Mouse (Mus musculus): ENCODE data around the gene Htra3.
A peak's percentile ranks its signal among the peaks of the same experiment; 100 is the strongest.

Gene Htra3

DNA sequence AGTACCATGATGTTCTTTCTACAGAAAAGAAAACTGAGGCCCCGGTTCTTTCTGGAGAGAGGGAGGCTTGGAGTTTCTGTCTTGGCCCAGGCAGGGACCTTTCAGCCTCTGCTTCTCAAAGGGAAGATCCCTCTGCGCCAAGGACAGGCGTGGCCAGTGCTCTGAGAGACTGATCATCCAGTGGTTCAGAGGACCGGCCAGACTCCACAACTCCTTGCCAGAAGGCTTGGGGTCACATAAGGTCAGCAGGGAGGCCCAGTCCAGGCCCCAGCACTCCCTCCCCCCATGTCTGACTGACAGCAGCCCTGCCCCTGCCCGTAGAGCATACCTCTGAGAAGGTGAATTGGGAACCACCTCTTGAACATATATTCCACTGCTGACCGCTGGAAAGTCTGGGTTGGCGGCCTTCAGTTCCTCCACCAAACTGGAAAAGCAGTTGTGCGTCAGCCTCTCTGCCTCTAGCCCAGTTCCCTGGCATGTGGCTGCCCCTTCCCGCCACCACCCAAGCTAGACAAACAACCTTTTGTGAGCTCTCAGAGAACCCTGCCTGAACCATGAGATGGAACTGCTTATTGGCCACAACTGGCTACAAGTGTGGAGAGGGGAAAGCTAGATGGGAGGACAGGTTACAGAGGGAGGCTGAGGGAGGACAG, 25.7 kb downstream of the Htra3 start:
- peak; percentile 40 to 74 for DNase-seq (ENCODE audit: low spot score in 2 of 2)

DNA sequence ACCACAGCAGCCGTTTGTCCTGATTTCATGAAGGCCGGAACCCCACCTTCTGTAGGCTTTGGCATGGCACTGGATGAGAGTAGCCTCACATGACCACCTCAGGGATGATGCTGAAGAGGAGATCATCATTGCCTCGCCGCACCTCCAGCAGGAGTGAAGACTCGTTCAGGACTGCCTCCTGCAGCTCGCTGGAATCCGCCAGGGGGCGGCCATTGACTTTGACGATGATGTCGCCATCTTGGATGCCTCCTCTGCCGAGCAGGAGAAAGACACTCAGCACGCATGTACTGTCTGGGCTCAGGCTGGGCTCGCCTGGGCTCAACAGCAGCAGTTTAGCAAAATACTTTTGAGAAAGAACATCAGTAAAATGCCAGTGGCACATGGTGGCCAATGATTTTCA, 26.7 kb downstream of the Htra3 start:
- no peak for DNase-seq (ENCODE audit: low spot score in 2 of 2)

DNA sequence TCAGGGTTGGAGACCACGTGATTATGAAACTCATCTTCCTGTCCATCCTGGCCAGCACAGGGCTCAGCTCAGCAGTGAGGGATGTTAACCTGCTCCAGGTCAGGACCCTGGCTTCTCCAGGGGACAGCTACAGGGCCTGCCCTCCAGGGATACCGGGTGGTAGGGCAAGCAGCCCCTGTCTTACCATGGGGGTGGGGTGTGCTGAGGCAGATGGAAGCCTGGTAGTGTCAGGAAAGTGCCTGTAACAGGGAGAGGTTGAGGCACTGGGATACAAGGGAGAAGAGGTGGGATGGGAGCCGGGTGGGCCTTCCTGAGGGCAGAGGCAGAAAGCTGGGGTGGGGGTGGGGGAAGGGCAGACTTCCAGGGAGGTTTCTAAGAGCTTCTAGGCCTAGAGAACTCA, 27.3 kb downstream of the Htra3 start:
- DNase-seq (ENCODE audit: low spot score in 2 of 2) = no peak

DNA sequence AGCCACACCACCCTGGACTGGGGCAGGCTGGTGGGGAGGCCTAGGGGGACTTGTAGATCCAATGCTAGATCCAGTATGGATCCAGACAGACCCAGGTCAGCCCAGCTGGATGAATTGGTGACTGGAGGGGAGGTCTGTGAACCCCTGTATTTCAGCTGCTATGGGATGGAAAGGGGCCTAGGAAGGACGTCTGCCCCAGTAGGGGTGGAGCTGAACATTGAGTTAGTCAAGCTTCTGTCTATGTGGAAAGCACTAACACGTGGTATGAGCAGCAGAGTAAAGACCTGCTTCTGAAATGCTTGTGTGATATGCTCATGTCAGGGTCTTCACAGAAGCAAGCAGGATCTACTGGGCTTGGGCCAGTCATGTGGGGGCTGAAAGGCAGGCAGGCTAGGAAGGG, 31.4 kb downstream of the Htra3 start:
- DNase-seq (ENCODE audit: low spot score in 2 of 2) = no peak

DNA sequence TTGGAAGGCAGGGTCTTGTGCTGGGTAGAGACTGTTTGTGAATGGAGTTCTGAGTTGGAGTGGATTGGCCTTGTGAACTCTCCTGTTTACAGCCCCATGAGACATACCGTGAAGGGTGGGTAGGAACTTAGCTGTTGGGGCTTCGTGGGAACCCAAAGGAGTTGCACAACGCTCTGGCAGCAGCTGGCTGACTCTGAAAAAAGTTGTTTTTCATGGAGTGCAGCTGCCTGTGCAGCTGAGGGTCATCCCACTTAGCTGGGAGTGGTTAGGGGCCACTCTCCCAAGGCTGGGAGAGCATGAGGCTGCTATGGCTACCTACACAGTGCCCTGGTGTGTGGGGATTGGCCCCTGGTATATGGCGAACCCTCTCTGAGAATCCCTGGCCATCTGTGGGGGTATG, 32.0 kb downstream of the Htra3 start:
- DNase-seq (ENCODE audit: low spot score in 2 of 2) = peak in 1 of 2 experiments; percentile 79

DNA sequence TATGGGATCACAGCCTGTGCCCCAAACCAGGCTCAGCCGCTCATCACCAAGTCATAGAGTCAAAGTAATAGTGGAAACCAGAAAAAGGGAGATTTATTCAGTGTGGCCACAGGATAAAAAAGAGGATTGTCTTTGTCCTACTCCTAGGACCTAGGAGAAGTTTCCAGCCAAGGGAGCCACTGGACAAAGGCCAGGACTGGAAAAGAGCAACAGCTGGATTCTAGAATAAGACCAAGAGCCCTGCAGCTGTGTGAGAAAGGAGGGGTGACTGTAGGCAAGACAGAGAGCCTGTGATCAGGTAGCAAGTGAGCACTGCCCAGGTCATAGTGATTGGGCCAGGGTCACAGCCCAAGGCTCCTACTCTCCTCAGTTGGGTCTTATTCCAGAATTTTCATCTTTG, 32.7 kb downstream of the Htra3 start:
- peak in 1 of 2 experiments; percentile 60 for DNase-seq (ENCODE audit: low spot score in 2 of 2)

DNA sequence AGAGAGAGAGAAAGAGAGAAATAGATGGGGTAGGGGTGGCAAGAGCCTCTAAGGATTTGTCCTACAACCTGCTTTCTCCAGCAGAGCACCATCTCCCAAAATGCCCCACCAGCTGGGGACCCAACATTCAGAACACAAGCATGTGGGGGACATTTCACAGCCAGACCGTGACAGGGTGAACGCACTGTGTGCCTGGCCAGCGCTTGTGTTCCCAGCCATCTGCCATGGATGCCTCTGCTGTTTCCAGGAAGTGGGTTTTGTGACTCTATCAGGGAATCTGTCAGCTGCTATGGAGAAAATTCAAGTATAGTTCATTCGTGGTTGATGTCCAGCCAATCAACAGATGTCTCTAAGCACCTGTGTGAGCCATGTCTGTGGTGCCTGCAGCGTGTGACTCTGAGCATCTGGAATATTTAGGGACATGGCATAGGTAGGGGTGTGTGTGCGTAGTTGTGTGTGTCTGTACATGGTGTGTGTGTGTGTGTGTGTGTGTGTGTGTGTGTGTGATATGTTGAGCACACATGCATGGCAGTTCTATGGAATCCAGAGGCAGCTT, 33.6 kb downstream of the Htra3 start:
- no peak for DNase-seq (ENCODE audit: low spot score in 2 of 2)

DNA sequence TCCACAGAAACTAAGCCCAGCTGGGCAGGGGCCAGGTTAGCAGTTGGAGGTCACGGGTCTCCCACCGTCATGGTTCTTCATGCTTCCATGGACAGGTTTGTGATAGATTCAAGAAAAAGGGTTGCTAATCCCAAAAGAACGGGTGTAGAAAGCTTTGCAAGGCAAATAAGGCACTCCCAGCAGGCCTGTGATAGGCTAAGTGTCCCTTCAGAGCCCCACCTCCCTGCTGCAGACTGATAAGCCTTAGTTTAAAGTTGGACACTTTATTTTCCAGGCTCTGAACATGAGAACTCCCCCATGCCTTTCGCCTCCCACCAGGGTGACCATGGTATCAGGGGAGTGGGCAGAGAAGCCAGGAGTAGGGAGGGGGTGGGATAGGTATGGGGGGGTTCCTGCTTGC, 35.5 kb downstream of the Htra3 start:
- no peak for DNase-seq (ENCODE audit: low spot score in 2 of 2)

DNA sequence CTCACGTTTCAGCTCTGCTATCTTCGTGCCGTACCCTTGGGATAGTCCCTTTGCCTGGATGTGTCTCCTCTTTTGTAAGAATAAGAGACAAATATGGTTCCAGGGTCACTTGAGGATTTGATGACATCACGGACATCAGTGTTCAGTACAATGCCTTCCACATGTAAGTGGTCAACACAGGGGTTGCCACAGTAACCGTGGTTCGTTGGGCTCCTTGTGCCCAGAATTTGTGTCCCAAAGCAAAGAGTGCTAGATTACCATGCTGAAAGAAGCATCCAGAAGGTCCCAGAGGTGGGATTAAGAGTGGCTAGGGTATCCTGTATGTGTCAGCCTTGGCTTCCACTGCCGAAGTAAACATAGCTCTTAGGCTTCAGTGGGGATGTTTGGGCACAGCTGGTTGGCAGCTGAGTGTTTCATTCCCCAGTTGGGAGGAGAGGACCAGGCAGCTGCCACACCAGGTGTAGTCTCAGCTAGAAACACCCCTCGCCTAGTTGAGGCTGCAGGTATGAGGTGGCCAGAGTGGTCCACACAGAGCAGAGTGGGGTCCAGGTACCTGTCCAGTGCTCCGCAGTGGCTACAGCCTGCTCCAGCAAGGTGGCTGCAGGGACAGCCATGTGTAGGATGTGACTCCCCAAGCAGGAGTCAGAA, 36.1 kb downstream of the Htra3 start:
- no peak for DNase-seq (ENCODE audit: low spot score in 2 of 2)

DNA sequence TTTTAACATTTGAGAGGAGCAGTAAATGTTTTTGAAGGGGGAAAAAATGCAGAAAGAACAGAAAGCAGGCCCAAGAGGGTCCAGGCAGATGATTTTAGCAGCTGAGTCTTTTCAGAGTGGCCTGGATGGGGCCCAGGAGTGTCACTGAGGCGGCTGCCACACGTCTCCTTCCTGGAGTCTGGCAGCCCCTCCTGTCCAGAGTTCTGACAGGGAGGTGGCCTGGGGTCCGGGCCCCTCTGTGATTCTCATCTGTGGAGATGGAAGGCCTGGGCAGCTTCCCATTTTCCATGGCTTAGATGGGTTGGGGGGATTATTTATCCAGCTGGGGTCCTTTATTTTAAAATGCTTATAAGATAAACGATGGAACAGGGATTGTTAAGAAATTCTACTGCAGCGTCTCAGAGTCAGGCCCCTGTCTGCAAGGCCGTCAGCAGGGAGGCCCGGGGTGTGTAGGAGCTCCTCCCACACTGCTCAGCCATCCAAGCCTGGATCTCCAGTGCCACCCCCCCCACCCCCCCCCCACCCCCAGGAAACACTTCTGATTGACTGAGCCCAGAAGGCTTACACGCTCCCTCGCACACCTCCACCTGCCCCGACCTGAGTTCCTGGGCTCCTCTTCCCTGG, 37.5 kb downstream of the Htra3 start:
- DNase-seq (ENCODE audit: low spot score in 2 of 2) = peak in 1 of 2 experiments; percentile 44

DNA sequence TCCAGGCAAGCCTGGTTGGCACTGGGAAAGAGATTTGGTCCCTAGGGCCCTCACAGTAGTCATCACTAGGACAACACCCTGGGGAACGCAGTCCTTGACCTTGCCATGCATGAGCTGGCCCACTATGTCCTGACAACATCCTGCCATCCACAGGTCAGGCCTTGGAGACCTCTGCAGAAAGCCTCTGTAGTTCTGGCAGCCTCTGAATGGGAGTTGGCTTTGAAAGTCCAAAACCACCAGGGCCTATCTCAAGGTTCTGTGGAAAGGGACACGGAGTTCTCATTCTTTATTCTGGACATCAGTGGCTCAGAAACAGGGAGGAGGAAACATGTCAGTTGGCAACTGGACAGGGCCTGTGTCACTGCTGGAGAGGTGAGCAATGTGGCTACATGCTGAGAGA, 43.6 kb downstream of the Htra3 start:
- peak in 1 of 2 experiments; percentile 52 for DNase-seq (ENCODE audit: low spot score in 2 of 2)

DNA sequence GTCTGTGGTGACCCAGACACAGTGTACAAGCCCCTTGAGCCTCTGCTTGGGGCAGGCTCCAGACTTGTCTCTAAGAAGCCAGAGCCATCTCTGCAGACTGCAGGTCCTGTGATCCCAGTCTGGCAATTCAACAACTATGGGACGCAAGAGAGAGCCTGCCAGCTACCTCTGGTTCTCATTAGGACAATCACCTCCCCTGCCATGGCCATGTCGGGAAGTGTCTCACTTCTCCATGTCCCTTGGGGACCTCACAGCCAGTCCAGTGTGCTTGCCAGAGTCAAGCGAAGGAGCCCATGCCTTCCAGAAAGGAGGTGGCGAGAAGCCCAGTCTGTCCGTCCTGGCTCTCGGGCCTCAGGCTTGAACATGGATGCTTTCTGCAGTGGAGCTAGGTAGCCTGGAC, 46.7 kb downstream of the Htra3 start:
- DNase-seq (ENCODE audit: low spot score in 2 of 2) = no peak

DNA sequence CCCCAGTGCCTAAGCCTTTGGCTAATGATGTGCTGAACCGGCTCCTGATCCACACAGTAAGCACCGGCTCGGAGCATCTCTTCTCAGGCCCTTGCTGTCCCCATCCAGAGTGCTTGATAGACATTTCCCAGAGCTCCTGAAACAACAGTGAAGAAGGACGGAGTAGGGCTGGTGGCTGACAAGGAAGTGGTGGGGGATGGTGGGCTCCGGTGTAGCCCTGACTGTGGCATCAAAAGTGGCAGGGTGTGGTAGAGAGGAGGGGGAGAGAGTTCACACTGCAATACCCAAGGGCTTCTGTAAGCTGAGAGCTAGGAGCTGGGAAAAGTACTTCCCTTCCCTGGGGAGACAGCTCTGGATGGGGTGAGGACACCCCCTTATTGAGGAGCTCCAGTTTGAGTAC, 47.8 kb downstream of the Htra3 start:
- no peak for DNase-seq (ENCODE audit: low spot score in 2 of 2)

DNA sequence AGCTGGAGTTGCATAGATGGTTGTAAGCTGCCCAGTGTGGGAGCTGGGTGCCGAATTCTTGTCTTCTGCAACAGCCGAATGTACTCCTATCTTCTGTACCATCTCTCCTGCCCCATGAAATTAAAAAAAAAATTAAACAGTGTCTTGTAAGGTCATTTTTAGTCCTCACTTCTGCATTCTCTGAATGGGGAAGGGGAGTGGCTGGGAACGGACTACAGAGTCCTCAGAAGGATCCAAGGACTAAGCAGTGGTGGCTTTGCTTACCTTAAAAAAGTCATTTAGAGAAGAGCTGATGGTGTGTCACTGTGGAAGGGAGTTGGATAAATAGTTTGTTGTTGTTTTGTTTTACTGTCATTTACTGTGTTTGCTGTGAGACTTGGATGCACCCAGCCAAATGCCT, 48.4 kb downstream of the Htra3 start:
- no peak for DNase-seq (ENCODE audit: low spot score in 2 of 2)

DNA sequence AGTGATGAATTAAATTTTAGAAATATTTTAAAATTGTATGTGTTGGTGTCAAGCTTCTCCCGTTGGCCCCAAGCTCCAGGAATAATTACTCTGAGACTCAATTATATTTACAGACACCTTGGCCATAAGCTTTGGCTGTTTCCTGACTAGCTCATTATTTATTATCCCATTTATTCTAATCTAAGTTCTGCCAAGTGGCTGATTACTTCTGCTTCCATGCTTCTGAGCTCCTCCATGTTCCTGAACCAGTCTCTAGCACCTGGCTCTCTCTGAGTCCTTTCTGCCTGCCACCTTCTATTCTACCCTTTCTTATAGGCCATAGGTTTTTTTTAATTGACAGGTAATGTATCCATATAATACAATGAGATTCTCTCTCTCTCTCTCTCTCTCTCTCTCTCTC, 48.9 kb downstream of the Htra3 start:
- DNase-seq (ENCODE audit: low spot score in 2 of 2) = no peak

DNA sequence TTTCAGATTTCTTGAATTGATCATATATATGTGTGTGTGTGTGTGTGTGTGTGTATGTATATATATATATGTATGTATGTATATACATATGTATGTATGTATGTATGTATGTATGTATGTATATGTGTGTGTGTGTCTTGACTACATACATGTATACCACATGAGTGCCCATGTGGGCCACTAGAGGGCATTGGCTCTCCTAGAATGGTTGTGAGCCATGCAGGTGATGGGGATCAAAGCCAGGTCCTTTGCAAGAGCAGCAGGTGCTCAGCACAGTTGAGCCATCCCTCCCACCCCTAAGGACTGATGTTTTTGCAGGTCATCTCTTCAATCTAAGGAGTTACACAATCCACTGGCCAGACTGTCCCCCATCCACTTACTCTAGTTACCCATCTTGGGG, 50.2 kb downstream of the Htra3 start:
- no peak for DNase-seq (ENCODE audit: low spot score in 2 of 2)

DNA sequence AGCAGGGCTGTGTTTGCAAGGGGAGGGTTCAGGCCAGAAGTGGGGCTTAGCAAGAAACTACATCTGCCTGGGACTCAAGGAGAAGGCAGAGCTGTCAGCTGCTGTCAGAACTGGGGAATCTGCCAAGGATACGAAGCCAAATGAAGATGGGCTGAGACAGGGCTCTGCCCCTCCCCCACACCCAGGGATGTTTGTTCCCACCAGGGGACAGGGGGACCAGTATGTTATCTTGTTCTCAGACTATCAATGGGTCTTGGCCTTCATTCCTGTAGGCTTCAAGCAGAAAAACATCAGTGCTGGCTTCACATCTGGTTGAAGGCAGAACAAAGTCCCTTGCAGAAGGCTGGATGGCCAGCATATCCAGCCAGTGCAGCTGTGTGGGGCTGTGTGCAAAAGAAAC, 50.9 kb downstream of the Htra3 start:
- peak in 1 of 2 experiments; percentile 60 for DNase-seq (ENCODE audit: low spot score in 2 of 2)

DNA sequence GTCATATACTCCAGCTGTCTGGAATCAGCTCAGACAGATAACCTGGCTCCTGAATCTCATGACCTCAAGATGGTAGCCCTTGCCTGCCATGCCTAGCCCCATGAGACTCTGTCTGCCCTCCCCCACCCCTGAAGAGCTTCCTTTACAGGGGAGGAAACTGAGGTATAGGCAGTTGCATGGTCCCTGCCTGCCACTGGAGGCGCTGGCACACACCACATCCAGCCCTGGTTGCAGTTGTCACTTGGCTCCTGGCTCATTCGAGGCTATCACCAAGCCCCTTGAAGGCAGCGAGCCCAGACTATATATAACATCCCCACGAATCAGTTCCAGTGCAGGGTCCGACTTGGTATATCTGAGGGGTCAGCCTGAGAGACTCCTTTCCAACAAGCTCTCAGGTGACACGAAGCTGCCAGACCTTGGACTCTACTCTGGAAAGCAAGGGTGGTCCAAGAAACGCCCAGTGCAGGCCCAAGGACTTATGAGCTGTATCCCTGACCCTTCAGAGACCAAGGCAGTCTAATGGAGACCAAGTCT, 52.2 kb downstream of the Htra3 start:
- no peak for DNase-seq (ENCODE audit: low spot score in 2 of 2)

DNA sequence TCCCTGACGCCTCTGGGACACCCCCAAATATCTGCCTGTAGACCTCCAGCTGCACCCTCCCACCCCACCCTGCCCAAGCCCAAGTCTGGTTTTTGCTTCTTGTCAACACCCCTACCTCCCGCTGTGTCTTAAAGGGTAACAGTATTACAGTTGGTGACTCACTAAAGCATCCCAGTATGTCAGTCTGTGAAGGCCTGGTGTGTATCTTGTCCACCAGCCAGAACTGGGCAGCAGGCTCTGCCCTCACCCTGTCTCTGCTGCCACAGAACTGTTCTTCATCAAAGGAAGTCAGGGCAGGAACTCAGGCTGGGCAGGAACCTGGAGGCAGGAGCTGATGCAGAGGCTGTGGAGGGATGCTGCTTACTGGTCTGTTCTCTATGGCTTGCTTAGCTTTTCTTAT, 53.2 kb downstream of the Htra3 start:
- no peak for DNase-seq (ENCODE audit: low spot score in 2 of 2)

DNA sequence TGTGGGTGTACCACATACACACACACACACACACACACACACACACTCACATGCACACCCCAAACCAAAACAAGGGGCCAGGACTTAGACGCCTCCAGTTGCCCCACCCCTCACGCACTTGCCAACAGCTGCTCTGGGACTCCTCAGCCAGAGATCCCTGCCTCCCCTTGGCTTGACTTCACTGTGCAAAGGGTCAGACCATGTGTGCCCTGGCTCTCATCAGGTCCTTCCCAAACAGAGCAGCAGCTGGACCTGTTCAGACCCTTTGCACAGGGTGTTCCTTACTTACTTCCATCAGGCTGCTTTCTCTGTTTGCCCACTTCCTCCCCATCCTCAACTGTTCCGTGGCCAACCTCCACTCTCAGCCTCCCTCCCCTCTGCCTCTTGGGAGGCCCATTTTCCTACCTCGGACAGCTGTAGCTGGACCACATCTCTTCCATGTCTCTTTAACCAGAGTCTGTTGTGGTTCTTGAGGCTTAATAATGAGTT, 54.8 kb downstream of the Htra3 start:
- DNase-seq (ENCODE audit: low spot score in 2 of 2) = peak; percentile 59 to 87

DNA sequence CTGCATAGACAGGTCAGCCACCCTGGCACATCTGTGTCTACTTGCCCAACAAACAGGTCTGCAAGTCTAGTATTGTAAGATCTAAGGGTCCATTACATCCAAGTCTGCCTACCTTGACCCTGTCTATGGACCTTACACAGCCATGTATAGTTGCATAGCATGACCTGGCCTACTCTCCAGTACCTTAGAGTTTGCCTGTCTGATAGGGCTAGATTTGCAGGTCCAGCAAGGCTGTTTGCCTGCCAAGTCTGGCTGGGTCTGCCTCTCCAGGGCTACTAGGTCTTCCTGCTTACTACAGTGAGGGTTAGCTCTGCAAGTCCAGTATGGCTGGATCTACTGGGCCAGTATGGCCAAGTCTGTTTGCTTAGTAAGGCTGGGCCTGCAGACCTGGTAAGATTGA, 55.8 kb downstream of the Htra3 start:
- DNase-seq (ENCODE audit: low spot score in 2 of 2) = no peak

DNA sequence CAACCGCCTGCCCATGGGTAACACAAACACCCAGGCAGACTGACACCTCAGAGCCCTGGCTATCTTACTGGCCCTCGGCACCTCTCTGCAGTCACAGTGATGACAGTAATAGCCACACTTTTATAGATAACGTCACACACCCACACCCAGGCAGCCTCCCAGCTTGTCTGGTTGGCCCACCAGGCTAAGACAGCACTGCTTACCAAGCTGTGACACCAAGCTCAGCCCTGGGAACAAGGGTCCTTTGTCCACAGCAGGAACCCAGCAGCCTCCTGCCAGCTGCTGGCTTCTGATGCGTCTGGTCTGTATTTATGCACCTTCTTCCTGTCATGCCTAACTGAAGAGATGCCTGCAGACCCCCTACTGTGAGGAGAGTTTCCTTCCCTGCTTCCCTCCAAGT, 58.5 kb downstream of the Htra3 start:
- DNase-seq (ENCODE audit: low spot score in 2 of 2) = no peak

DNA sequence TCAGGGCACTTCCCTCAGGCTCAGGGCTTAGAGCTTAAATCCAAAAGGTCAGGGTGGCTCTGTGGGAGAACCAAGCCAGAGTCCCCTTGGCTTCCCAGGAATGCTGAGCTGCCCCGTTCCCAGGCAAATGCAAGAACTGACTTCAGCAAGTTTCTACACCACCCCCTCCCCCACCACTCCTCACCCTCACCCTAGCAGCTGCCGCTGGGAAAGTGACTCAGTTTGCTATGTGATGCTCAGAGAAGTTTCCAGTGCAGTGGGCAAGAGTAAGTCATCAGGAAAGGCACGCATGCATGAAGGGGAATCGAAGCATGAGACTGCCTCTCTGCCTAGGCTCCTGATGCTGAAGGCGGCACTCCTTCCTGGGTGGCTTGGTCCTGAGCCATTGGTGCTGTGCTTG, 62.6 kb downstream of the Htra3 start:
- DNase-seq (ENCODE audit: low spot score in 2 of 2) = no peak

Data from urinary bladder, postnatal 36 days (tissue).